9 mouse cellular contexts compared by ENCODE assay signal in genomic region chr1:88806960-88807359, GRCm38 (mm10).
DNase-seq lines count a peak whose midpoint lies in the region; ATAC-seq lines count a peak whose summit lies in the region.
"Had no signal": no experiment of that assay in that cellular context is flagged by ENCODE, and none has a peak within 500 bp of the region (broad histone marks: within the 10 kb centered on the region; RNA-seq: fewer than 3 reads in every experiment).

No protein-coding gene starts in this region.

- H3K27ac ChIP-seq in limb, embryonic 11.5 days (replicated peaks; ENCODE audit: low read depth, low read length): no peak overlapping the region
- no peak overlapping the region for H3K27ac ChIP-seq in limb, embryonic 10.5 days
- H3K27ac ChIP-seq: macrophage; stomach, embryonic 15.5 days had no signal

- H3K9ac ChIP-seq in limb, embryonic 11.5 days (ENCODE audit: low read length): no peak overlapping the region
- H3K9ac ChIP-seq: stomach, embryonic 15.5 days had no signal

- H3K36me3 ChIP-seq in limb, embryonic 11.5 days (ENCODE audit: control insufficient read depth, insufficient read depth, low read length): no peaks in the 10 kb centered on the region
- no peaks in the 10 kb centered on the region for H3K36me3 ChIP-seq in limb, embryonic 10.5 days
- H3K36me3 ChIP-seq: stomach, embryonic 15.5 days had no signal

- WGBS in limb, embryonic 11.5 days: 53% methylated on average over 6 of the region's 6 CpGs
- 68% methylated on average over 6 of the region's 6 CpGs for WGBS in limb, embryonic 10.5 days

- peaks cover 5% of the 10 kb centered on the region; the same call in 1 of the 2 replicates for H3K4me1 ChIP-seq in limb, embryonic 11.5 days (ENCODE audit: control insufficient read depth, insufficient read depth, low read length)
- peaks cover 14% of the 10 kb centered on the region for H3K4me1 ChIP-seq in limb, embryonic 10.5 days
- H3K4me1 ChIP-seq: stomach, embryonic 15.5 days had no signal

- H3K9me3 ChIP-seq in limb, embryonic 11.5 days (ENCODE audit: control insufficient read depth, low read length): no peaks in the 10 kb centered on the region
- H3K9me3 ChIP-seq in limb, embryonic 10.5 days (replicated peaks): no peaks in the 10 kb centered on the region
- H3K9me3 ChIP-seq: stomach, embryonic 15.5 days had no signal

- H3K4me2 ChIP-seq in limb, embryonic 11.5 days (ENCODE audit: low read depth, severe bottlenecking): no peak overlapping the region
- H3K4me2 ChIP-seq: stomach, embryonic 15.5 days had no signal

- H3K4me3 ChIP-seq in limb, embryonic 11.5 days (ENCODE audit: low read depth, low read length): no peak overlapping the region
- H3K4me3 ChIP-seq in limb, embryonic 10.5 days: no peak overlapping the region
- H3K4me3 ChIP-seq: stomach, embryonic 15.5 days had no signal

- DNase-seq in limb, embryonic 11.5 days (ENCODE audit: low spot score): peak; percentile 34
- no peak for DNase-seq in limb, embryonic 10.5 days (ENCODE audit: low spot score)
- peak; percentile 86 for DNase-seq in R1 (ENCODE audit: low read depth, low spot score)
- peak; percentile 60 for DNase-seq in adrenal gland, postnatal 36 days
- peak; percentile 27 for DNase-seq in kidney, adult 9 months
- peak; percentile 17 for DNase-seq in right cerebral cortex, postnatal 14 days

- no peaks in the 10 kb centered on the region for H3K27me3 ChIP-seq in limb, embryonic 11.5 days (ENCODE audit: control insufficient read depth, insufficient read depth, low read length)
- H3K27me3 ChIP-seq in limb, embryonic 10.5 days (ENCODE audit: low read depth, poor library complexity, severe bottlenecking): no peaks in the 10 kb centered on the region
- H3K27me3 ChIP-seq: stomach, embryonic 15.5 days had no signal

- no peak for ATAC-seq in limb, embryonic 11.5 days (ENCODE audit: insufficient number of reproducible peaks, low FRiP score, low TSS enrichment, low read depth)
- ATAC-seq in monocyte, adult 5-6 weeks (replicated peaks; ENCODE audit: insufficient number of reproducible peaks, low FRiP score, low TSS enrichment, poor library complexity, severe bottlenecking): no peak
